ENCODE assay signal across 25 mouse cellular contexts in the genomic region with DNA sequence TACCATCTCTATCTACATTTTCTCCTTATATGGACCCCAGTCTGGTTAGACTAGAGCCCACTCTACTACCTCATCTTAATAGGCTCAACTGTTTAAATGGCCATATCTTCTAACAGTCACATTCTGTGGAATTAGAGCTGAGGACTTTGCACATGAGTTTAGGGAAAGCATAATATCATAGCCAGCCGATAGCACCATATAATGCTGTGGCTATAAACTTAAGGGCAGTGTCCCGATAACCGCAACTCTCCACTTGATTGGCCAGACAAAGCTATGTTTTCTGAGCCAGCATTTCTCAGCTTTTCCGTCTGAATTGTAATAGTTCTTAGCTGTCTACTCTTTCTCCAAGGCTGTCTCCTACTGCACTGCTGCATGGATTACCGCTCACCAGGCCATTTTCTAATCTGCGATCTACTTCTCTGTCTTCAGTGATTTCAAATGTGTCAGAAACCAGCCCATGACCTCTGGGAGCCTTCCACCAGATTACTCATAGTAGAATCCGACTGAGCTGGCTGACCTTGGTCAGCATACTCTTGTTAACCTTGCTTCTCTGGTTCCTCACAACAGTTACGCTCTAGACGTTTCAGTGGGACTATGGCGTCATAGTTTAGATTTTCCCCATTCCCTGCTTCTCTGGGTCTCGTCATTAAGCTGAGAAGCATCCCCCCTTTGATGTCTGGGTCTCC.
A peak's percentile ranks its signal among the peaks of the same experiment; 100 is the strongest.
DNase-seq lines count a peak whose midpoint lies in the region.
"Had no signal": no experiment of that assay in that cellular context is flagged by ENCODE, and none has a peak within 500 bp of the region (broad histone marks: within the 10 kb centered on the region; RNA-seq: fewer than 3 reads in every experiment).

No protein-coding gene starts in this region.

- DNase-seq in ovary, adult 18-20 months (ENCODE audit: low spot score), result peak; percentile 12
- no peak for DNase-seq in ovary, postnatal 10 days (ENCODE audit: low spot score)
- peak; percentile 30 for DNase-seq in adrenal gland, postnatal 25 days
- peak; percentile 33 for DNase-seq in large intestine, adult 2 months (ENCODE audit: low read depth, low spot score)
- no peak for DNase-seq in right cerebral cortex, postnatal 4 days
- DNase-seq in spleen, adult 18-20 months, result no peak
- DNase-seq in limb, embryonic 10.5 days (ENCODE audit: low spot score), result no peak
- DNase-seq: cerebellum, adult 11 months; cerebellum, adult 9-11 months; gastrocnemius, adult 2 months; heart, adult 2 months; kidney, adult 8-10 months; kidney, postnatal 4 days; liver; lung, adult 2 months; lung, postnatal 10 days; right cerebral cortex, postnatal 25 days had no signal

- H3K4me3 ChIP-seq in limb, embryonic 10.5 days, result no peak overlapping the region
- H3K4me3 ChIP-seq: embryonic facial prominence, embryonic 13.5 days; forebrain, embryonic 10.5 days; gastrocnemius, adult 2 months; heart, adult 2 months; heart, embryonic 12.5 days; hindbrain, embryonic 15.5 days; midbrain, embryonic 13.5 days had no signal

- no peaks in the 10 kb centered on the region for H3K9me3 ChIP-seq in limb, embryonic 10.5 days (replicated peaks)
- H3K9me3 ChIP-seq: embryonic facial prominence, embryonic 13.5 days; forebrain, embryonic 10.5 days; heart, embryonic 12.5 days; hindbrain, embryonic 15.5 days; midbrain, embryonic 13.5 days had no signal

- H3K4me1 ChIP-seq in limb, embryonic 10.5 days, result no peaks in the 10 kb centered on the region
- H3K4me1 ChIP-seq: embryonic facial prominence, embryonic 13.5 days; forebrain, embryonic 10.5 days; heart, embryonic 12.5 days; hindbrain, embryonic 15.5 days; midbrain, embryonic 13.5 days had no signal

- no peak overlapping the region for H3K27ac ChIP-seq in limb, embryonic 10.5 days
- H3K27ac ChIP-seq: embryonic facial prominence, embryonic 13.5 days; forebrain, embryonic 10.5 days; gastrocnemius, adult 2 months; heart, adult 2 months; hindbrain, embryonic 15.5 days; kidney, postnatal 0 days; liver, embryonic 14.5 days; macrophage; midbrain, embryonic 13.5 days had no signal

- H3K27me3 ChIP-seq in limb, embryonic 10.5 days (ENCODE audit: low read depth, poor library complexity, severe bottlenecking), result no peaks in the 10 kb centered on the region
- H3K27me3 ChIP-seq: embryonic facial prominence, embryonic 13.5 days; heart, embryonic 12.5 days; hindbrain, embryonic 15.5 days; midbrain, embryonic 13.5 days had no signal

- H3K36me3 ChIP-seq in limb, embryonic 10.5 days, result no peaks in the 10 kb centered on the region
- H3K36me3 ChIP-seq: embryonic facial prominence, embryonic 13.5 days; forebrain, embryonic 10.5 days; heart, embryonic 12.5 days; hindbrain, embryonic 15.5 days; midbrain, embryonic 13.5 days had no signal

- 57% methylated on average over 11 of the region's 11 CpGs for WGBS in large intestine, adult 2 months
- 87% methylated on average over 11 of the region's 11 CpGs for WGBS in limb, embryonic 10.5 days

Comparison
In these comparisons a context has a peak if more than half of its experiments do, and no peak if none do; other contexts are left out.
1. DNase-seq: peak in ovary, adult 18-20 months (single experiment), adrenal gland, postnatal 25 days (single experiment) and large intestine, adult 2 months (single experiment); none in ovary, postnatal 10 days (single experiment), right cerebral cortex, postnatal 4 days (single experiment), spleen, adult 18-20 months (0 of 2) and limb, embryonic 10.5 days (single experiment).